Comparison of ENCODE assay signal across 22 mouse cellular contexts in the genomic region with DNA sequence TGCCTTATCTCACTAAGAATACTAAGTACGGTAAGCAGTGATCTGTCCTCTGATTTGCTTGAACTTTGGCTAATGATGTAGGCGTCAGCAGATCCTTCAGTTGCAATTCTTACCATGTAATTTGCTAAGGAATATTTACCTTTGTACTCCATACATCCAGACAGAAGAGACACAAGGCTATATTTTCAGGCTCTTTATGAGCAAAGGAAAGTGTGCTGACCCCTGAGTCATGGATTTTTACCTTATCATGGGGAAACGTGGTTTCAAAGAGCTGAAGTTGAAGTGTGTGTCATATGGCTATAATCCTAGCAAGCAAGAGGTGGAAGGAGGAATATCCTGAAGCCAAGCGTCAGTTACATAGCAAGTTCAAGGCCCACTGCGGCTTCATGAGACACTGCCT.
"Had no signal": no experiment of that assay in that cellular context is flagged by ENCODE, and none has a peak within 500 bp of the region (broad histone marks: within the 10 kb centered on the region; RNA-seq: fewer than 3 reads in every experiment).

No protein-coding gene starts in this region.

- H3K4me1 ChIP-seq: heart, embryonic 10.5 days; heart, embryonic 12.5 days; hindbrain, embryonic 10.5 days; hindbrain, embryonic 12.5 days; limb, embryonic 13.5 days; limb, embryonic 15.5 days; liver, embryonic 12.5 days had no signal

- H3K27me3 ChIP-seq: heart, embryonic 12.5 days; hindbrain, embryonic 12.5 days; limb, embryonic 13.5 days; limb, embryonic 15.5 days; liver, embryonic 12.5 days had no signal

- H3K4me2 ChIP-seq: heart, embryonic 12.5 days; hindbrain, embryonic 12.5 days; hindbrain, embryonic 14.5 days; limb, embryonic 13.5 days; limb, embryonic 15.5 days; liver, embryonic 12.5 days had no signal

- ATAC-seq: forebrain, postnatal 0 days; hindbrain, postnatal 0 days; liver, embryonic 12.5 days had no signal

- H3K4me3 ChIP-seq: heart, embryonic 10.5 days; heart, embryonic 12.5 days; hindbrain, embryonic 10.5 days; hindbrain, embryonic 12.5 days; limb, embryonic 13.5 days; limb, embryonic 15.5 days; liver, embryonic 12.5 days had no signal

- DNase-seq: forebrain, postnatal 0 days; gastrocnemius, postnatal 14 days; gastrocnemius, postnatal 36 days; heart, postnatal 10 days; heart, postnatal 4 days; kidney, adult 18-20 months; kidney, adult 8-10 months; kidney, postnatal 14 days; kidney, postnatal 36 days; layer of hippocampus, adult 9-11 months; layer of hippocampus, postnatal 36 days; left cerebral cortex, postnatal 4 days had no signal

- H3K27ac ChIP-seq: heart, embryonic 10.5 days; hindbrain, embryonic 10.5 days; hindbrain, embryonic 12.5 days; hindbrain, embryonic 14.5 days; hindbrain, postnatal 0 days; kidney, postnatal 0 days; limb, embryonic 13.5 days; limb, embryonic 15.5 days; liver, embryonic 12.5 days had no signal

- H3K36me3 ChIP-seq: heart, embryonic 10.5 days; heart, embryonic 12.5 days; hindbrain, embryonic 10.5 days; hindbrain, embryonic 12.5 days; limb, embryonic 13.5 days; limb, embryonic 15.5 days; liver, embryonic 12.5 days had no signal

- H3K9ac ChIP-seq: forebrain, postnatal 0 days; heart, embryonic 12.5 days; hindbrain, embryonic 12.5 days; hindbrain, embryonic 14.5 days; limb, embryonic 13.5 days; limb, embryonic 15.5 days; liver, embryonic 12.5 days had no signal

- H3K9me3 ChIP-seq: heart, embryonic 10.5 days; heart, embryonic 12.5 days; hindbrain, embryonic 10.5 days; hindbrain, embryonic 12.5 days; limb, embryonic 13.5 days; limb, embryonic 15.5 days; liver, embryonic 12.5 days had no signal
